Mouse (Mus musculus): ENCODE results near the gene Mat2a.
"Not testable (repeated sequence)": the region's sequence is repeated elsewhere in the genome, so short reads cannot be mapped to it uniquely, and the experiment has no call there.

Gene Mat2a

DNA sequence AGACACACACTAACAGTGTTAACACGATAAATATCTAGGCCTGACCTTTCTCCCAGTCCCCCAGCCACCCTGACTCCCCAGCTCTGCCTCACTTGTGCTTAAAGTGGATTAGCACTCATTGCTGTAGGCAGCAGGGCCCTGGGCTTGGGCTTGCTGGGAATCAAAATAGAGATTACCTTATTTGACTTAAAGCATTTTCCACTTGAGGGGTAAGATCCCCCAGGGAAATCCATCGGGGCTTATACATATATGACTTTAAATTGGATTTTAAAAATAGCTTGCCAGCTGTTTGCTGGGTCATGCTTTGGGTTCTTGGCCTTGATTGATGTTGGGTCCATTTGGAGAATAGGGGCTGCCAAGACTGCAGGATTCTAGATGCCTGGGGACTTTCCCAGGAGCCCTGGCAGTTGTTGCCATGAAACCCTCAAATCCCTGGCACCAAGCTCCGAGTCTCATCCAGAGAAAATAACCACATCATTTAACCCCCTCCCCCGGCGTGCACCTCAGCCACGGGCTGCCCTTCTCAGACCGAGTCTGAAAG is 15.5 kb upstream of the Mat2a start:
- no peak for DNase-seq

- DNase-seq, result no peak
Measured at GRCm38 (mm10) chr6:72454072-72454746, 14.9 kb upstream of the Mat2a start.

DNA sequence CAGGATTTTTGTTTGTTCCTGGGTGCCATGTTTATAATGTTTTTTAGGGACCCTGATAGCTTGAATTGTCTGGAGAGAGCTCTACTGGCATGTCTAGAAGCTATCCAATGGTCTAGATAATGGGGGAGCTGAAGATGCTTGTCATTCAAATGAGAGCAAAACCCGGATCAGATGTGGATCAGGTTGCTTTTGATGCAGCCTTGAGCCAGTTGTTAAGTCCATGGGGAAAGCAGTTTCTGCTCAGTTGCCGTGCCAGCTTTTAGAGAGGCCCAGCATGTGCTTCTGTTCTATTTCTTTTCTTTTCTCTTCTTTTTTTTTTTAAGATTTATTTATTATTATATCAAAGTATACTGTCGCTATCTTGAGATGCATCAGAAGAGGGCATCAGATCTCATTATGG is 14.2 kb upstream of the Mat2a start:
- no peak for DNase-seq

DNA sequence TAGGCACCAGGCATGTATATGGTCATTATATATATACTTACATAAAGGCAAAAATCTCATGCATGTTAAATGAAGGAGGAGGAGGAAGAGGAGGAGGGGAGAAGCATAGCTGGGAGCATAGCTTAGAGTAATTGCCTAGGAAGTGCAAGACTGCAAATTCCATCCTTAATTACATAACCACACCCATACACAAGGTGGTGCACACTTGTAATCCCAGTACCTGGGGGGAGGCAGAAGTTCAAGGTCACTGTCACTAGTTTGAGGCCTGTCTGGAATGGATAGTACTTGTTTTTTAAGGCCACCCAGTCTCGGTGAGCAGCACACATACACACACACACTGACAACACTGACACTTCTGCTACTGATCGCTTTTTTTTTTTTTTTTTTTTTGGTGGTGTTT is 13.0 kb upstream of the Mat2a start:
- no peak for DNase-seq

GRCm38 (mm10) chr6:72451778-72452177 is 12.4 kb upstream of the Mat2a start:
- not testable (repeated sequence) for DNase-seq

GRCm38 (mm10) chr6:72447487-72447886 is 8.1 kb upstream of the Mat2a start:
- DNase-seq, result no peak

DNA sequence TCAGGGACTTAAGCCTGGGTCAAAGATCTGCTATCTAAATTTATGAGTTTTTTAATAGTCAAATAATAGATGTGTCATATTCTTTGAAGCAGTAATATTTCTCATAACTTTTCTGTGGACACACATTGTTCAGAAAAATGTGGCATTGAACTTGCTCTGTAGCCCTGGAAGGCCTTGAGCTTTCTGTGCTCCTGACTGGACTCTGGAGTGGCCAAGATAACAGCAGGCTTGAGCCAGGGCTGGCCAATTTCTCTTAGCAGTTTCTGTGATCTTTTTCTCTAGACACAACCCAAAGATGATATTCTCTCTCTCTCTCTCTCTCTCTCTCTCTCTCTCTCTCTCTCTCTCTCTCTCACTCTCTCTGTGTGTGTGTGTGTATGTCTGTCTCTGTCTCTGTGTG is 5.7 kb upstream of the Mat2a start:
- DNase-seq, result no peak

DNA sequence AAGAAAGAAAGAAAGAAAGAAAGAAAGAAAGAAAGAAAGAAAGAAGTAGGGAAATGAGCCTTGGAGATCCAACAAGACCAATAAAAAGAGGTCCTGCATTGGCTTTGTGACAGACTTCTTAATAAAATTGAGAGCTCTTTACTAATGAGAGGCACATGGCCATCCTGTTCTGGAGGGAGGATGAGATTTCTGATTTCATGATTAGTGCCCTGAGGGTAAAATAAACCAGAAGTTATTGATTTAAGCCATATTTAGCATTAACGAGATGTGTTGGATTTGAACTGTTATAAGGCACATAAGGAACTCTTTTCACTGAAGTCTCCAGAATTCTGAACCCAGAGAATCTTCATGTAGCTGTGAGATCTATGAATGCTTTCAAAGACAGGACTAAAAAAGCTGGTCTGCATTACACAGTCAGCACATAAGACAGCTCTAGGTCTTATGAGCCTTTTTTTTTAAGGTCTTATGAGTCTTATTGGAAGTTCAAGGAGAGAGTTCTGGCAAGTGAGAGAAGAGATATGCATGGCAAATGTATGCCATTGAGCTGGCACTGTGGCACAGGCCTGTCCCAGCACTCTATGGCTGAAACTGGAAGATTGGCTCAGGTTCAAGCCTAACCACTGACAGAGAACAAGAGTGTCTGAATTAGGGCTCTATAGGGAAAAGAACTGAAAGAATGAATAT is 3.7 kb upstream of the Mat2a start:
- DNase-seq, result no peak

DNA sequence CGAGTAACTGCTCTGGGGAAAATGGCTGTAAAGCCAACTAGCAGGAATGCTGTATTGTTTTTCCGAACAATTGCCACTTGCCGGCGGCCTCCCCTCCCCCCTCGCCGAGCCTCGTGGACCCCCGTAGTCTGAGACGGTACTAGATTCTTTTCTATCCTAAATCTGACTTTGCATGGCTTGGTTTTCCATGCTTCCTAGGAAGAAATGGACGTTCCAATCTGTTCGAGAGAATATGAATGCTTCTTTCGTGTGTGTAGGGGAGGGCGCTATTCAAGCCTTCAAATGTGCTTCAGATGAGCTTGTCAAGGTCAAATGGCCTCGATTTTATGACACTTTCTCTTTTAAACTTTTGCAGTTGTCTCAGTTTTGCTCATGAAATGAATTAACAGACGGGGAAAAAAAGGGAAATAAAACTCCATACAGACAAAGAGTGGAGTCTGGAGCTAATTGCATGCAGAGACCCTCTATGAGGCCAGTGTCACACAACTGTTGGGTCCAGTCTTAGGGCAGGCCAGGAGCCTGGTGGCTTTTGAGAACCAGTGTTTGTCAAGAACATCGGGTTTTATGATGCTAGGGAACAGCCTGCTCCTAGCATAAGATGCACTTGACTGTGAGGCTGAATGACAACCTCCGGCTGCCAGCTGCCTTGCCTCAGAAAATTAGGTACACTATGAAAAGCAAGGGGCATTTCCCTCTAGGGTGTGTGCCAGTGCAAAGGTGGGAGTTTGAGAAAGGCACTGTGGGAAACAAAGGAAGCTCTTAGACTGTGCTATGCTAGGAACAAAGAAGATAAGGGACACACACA is 1.0 kb upstream of the Mat2a start:
- no peak for DNase-seq

DNA sequence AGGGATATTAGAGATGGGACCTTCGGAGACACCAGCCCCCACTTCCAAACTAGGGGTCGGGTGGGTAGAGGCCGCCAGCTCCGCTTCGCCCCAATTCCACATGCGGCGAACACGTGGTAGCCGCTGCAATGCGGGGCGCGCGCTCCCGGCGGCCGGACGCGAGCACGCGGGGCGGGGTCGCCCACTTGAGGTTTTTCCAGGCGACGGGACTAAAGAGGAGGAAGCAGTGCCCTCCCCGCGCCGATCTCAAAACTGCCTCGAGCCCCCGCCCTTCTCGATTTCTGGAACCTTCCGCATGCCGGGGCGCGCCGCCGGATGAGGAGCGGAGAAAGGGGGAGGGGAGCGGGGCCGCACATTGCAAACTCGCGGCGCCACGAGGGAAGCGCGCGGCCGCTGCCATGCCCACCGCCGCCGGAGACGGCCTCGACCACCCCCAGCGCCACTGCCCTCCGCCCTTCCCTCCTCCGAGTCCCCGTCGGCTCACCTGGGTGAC is 450 bp downstream of the Mat2a start:
- DNase-seq, result peak; percentile 90

- no peak for DNase-seq
Measured at GRCm38 (mm10) chr6:72438226-72438625, 1.1 kb downstream of the Mat2a start.

- no peak for DNase-seq
Measured at GRCm38 (mm10) chr6:72432153-72432552, 7.2 kb downstream of the Mat2a start.

DNA sequence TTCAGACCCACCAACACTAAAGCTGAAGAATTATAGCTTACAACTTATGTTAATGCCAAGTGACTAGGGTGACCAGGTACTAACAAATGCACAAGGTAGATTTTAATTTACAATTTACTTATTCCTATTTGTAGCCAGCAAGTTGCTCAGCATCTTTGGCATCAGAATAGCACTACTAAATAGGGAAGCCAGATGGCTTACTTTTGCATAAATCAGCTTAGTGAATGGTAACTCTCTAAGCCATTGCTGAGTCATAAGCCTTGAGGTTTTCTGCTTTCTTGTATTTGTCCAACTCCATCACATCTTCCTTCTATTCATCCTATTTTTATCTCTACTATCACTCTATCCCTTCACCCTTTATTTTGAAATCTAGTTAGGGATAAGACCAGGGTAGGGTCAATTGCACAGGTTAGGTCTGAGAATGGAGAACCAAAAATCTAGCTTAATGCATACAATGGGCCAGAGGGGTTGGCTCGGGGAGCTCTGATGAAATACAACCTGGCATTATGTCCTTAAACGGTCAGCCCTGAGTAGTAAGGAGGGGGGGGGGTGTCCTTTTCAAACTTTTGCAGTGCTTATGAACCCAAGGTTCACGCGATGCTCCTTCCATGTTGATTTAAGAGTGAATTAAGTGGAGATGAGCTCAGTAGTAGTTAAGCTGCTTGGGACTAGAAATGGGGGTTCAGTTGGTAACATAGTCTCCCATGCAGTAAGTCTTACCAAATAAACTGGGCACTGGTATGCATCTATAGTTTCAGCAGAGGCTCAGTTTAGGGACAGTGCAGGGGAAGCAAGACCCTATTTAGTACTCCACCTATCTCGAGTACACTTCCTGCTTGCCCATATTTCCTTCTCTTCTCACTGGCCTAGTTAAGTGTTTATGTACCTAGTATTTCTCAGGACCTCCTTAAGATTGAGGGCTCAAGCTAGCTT is 8.1 kb downstream of the Mat2a start:
- no peak for DNase-seq

DNA sequence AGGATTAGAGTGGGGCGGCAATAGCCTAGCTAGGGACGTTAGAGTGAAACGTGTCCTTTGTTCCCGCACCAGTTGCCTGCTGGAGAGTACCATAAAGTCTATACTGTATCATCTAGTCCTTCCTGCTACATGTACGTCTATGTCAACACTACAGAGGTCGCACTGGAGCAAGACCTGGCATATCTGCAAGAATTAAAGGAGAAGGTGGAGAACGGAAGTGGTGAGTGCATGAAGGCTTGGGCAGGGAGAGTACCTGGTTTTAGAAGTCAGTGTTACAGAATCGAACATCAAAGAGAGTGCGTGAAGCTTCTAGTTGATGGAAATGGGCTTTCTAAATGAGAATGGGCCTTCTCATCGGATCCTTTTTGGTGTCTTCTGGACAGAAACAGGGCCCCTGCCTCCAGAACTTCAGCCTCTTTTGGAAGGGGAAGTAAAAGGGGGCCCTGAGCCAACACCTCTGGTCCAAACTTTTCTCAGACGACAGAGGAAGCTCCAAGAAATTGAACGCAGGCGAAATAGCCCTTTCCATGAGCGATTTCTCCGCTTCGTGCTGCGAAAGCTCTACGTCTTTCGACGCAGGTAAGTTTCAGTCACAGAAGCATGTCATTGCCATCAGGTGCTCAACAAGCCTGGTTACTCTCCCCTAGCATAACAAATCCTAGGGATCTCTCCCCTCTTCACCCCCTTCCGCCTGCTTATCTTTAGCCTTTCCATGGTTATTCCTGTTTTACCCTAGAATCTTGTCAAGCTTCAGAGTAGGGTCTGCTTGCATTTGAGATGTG is 10.1 kb downstream of the Mat2a start:
- no peak for DNase-seq

DNA sequence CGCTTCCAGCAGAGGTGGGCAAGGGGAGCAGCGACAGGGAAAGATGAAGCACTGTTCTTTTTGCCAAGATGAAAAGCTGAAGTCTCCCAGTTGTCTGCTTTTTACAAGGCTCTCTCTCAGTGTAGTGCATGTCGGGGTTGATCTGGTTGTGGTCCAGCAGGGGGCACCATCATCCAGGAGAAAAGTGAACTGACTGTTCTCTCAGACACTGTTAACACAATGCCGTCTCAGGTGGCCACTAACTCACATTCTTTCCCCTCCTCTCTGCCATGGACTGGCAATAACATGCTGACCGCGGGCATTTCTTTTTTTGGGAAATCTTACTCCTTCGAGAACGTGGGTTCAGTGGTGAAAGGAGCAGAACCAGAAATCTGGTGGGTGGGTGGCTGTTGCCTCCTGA is 11.3 kb downstream of the Mat2a start:
- peak; percentile 59 for DNase-seq

DNA sequence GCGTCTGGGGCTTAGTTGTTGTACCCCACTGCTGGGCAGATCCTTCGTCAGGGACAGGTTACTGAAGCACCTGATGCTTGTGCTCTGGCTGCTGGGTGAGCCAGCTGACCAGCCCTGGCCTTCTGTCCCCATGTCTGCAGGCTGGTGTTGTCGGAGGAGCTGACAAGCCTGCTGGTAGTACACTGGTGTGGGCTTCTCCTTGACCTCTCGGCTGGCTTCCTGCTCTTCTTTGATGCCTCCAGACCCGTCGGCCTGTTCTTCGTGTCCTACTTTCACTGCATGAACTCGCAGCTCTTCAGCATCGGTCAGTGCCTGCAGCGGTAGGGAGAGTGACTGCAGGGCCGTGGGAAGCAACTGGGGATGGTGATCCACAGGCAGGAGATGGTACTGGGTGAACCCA is 13.7 kb downstream of the Mat2a start:
- no peak for DNase-seq

- DNase-seq, result no peak
Measured at GRCm38 (mm10) chr6:72420901-72421300, 18.5 kb downstream of the Mat2a start.

DNA sequence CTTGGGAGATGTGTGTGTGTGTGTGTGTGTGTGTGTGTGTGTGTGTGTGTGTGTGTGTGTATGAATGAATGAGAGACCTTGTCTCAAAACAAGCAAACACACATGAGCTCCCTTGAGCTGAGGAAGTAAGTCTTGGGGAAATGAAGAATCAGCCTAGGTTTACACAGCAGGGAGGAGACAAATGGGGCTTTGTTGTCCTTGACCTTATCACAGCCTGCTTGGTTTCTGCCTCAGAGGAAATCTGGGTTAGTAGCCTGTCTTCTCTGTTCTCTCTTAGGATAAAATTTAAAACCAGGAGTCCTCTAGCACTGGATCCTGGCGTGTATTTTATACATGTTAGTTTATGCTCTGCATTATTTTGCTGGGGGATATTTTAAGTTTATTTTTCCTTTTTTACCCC is 19.6 kb downstream of the Mat2a start:
- no peak for DNase-seq

DNA sequence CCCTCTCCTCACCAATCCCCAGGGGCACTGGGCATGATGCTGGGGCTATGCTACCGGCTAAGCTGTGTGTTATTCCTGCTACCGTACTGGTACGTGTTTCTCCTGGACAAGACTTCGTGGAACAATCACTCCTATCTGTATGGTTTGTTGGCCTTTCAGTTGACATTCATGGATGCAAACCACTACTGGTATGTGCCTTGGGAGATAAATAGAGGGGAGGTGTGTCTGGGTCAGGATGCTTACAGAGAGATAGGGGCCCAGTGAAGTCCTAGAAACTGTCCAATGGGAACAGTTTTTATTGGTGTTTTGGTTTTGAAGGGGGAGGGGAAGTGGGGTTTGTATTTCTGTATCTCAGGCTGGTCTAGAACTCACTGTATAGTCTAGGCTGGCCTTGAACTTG is 21.1 kb downstream of the Mat2a start:
- DNase-seq, result no peak

DNA sequence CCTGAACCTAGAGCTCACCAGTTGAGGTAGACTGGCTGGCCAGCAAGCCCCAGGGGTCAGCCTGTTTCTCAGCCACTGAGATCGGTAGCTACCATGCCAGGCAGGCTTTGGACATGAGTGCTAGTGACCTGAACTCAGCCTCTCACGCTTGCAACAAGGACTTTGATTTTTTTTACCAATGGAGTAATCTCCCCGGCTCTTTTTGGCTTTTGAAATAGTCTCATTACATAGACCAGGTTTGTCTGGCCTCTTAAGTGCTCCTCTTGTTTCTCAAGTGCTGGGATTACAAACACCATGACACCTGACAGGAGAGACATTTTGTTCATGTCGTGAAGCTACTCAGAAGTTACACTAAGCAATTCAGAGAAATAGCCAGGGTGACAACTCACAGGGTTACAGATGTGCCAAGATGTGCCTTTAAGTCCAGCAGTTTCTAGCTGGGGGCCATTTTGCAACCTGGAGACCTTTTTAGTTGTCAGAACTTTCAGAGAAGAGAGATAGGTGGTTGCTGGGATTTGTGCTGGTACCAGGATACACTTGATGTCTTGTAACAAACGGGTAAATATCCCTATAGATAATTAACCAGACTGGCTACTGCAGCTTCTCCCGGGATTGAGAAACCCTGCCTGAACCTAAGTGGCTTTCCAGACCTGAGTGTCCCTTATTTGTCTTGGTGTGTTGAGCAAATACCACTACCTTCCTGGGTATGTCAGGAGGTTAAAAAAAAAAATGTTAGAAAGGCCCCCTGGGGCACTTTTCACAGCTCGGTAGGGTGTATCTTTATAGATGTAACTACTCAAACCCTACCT is 23.2 kb downstream of the Mat2a start:
- DNase-seq, result no peak

DNA sequence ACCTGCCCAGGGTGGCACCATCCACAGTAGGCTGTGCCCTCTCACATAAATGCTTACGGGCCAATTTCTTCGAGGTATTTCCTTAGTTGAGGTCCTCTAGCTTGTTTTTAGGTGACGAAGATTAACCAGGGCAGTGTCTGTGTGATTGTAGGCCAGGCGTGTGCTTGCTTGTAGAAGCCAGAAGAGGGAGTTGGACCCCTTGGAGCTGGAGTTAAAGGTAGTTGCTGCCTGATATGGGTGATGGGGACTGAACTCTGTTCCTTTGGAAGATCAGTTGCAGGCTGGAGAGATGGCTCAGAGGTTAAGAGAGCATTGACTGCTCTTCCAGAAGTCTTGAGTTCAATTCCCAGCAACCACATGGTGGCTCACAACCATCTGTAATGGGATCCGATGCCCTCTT is 24.2 kb downstream of the Mat2a start:
- DNase-seq, result no peak
